Mouse (Mus musculus): ENCODE data around the gene Eef1b2. TPM values are rescaled to one million over a fixed set of nuclear protein-coding genes. Genes with fewer than 3 reads are reported as not detected.

Gene Eef1b2
- total RNA-seq, 2 experiments from 2014 or later, result 698 to 749 TPM

Small RNA genes within 50 kb of the gene (microRNA-seq; reads per million reads assigned to microRNA genes)
- not detected for gene Gm24557
- not detected for gene Gm27512

Other genes starting within 250 kb of the Eef1b2 start
- 10 to 100 TPM; 24.3 to 32.6 TPM for gene Ino80d, start 62.2 kb upstream of the Eef1b2 start, total RNA-seq (2021)
- 100 to 1,000 TPM; 379 to 450 TPM for gene Ndufs1, start within 50 bp of the Eef1b2 start, total RNA-seq (2021)
- under 1 TPM; 0.33 to 0.66 TPM for gene Gpr1, start 37.7 kb downstream of the Eef1b2 start, total RNA-seq (2021)
- gene Zdbf2, start 96.4 kb downstream of the Eef1b2 start, total RNA-seq (2021), result 10 to 100 TPM in 1 of 2 experiments, 1 to 10 TPM in 1; 8.3 to 12.8 TPM

All from adrenal gland, postnatal 10 days (tissue).